Mouse (Mus musculus): Measurements from ENCODE around the gene B3gat3. TPM values are rescaled to one million over a fixed set of nuclear protein-coding genes. Genes with fewer than 3 reads are reported as not detected.

The B3gat3 gene
- polyA plus RNA-seq, 1 experiment from 2014 or later: 39.5 TPM

DNA sequence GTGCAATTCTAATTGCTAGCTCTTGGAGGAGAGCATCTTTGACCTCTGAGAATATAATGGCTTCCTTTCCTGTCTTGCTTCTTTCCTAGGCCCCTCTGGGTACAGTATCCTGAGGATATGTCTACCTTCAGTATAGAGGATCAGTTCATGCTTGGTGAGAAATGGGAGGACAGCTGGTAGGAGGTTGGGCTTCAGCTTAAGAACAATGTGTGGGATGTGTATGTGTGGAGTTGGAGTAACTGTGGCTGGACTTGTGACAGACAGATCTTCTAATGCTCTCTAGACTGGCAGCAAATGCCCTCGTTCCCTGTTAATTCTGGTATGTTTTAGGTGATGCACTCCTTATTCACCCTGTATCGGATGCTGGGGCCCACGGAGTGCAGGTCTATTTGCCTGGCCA, 6.0 kb upstream of the B3gat3 start:
- Histone ChIP-seq H3K4me2 (replicated peaks; ENCODE audit: low read depth, low read length) (no peak overlapping the region), H3K27ac (ENCODE audit: low read length) (no peak overlapping the region), H3K9ac (replicated peaks; ENCODE audit: low read depth) (no peak overlapping the region), H3K9me3 (ENCODE audit: low read length) (no peaks in the 10 kb centered on the region), H3K4me1 (ENCODE audit: insufficient read depth, low read depth, low read length) (no peaks in the 10 kb centered on the region), H3K4me3 (ENCODE audit: low read depth, low read length) (no peak overlapping the region), H3K27me3 (replicated peaks; ENCODE audit: insufficient read depth, low read length) (no peaks in the 10 kb centered on the region), H3K36me3 (ENCODE audit: insufficient read depth, low read length) (peaks cover 60% of the 10 kb centered on the region)
- no peak for TF ChIP-seq CTCF (IDR thresholded peaks at IDR 0.05)
- TF ChIP-seq EP300 (IDR thresholded peaks at IDR 0.05): no peak
- ATAC-seq (no peak), DNase-seq (ENCODE audit: low spot score) (no peak)
- 95% methylated on average over 3 of the region's 3 CpGs for WGBS

DNA sequence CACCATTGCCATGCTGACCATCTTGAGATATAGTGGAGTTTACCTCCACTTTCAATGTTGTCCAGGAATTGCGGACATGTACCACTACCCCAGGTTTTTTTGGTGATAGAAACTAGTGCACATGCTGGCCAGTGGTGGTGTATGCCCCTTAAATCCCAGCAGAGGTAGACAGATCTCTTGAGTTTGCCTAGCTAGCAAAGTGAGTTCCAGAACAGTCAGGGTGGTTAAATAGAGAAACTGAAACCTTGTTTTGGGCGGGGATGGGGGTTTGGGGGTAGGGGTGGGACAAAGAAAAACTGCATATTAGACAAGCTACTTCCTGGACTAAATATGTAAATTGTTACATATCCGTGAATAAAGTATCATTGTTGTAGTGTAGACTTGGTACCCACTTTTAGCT, 1.2 kb upstream of the B3gat3 start:
- Histone ChIP-seq H3K27ac (ENCODE audit: low read length) (no peak overlapping the region), H3K36me3 (ENCODE audit: insufficient read depth, low read length) (peaks cover 25% of the 10 kb centered on the region), H3K27me3 (replicated peaks; ENCODE audit: insufficient read depth, low read length) (no peaks in the 10 kb centered on the region), H3K9me3 (ENCODE audit: low read length) (no peaks in the 10 kb centered on the region), H3K9ac (replicated peaks; ENCODE audit: low read depth) (no peak overlapping the region), H3K4me2 (replicated peaks; ENCODE audit: low read depth, low read length) (no peak overlapping the region), H3K4me3 (ENCODE audit: low read depth, low read length) (no peak overlapping the region), H3K4me1 (ENCODE audit: insufficient read depth, low read depth, low read length) (peaks cover 7% of the 10 kb centered on the region; the same call in 1 of the 2 replicates)
- DNase-seq (ENCODE audit: low spot score): no peak
- no peak for ATAC-seq
- TF ChIP-seq CTCF (IDR thresholded peaks at IDR 0.05): no peak
- TF ChIP-seq EP300 (IDR thresholded peaks at IDR 0.05): no peak
- WGBS: 91% methylated on average over 3 of the region's 3 CpGs

DNA sequence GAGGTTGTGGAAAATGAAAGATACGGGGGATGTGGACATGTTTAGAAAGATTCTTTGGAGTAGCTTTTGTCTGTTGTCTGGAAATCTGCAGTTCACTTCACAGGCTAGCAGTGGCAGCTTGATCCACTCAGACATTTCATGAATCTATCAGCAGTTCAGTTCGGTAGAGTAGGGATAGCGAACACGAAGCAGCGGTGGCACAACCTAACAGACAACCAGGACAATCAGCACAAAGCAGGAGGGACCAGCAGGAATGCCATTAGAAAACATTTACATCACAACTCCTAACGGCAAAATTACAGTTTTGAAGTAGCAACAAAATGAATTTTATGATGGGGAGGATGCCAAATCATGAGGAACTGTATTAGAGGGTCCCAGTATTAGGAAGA, 496 bp upstream of the B3gat3 start:
- Histone ChIP-seq H3K27me3 (replicated peaks; ENCODE audit: insufficient read depth, low read length) (no peaks in the 10 kb centered on the region), H3K4me1 (ENCODE audit: insufficient read depth, low read depth, low read length) (peaks cover 7% of the 10 kb centered on the region; the same call in 1 of the 2 replicates), H3K36me3 (ENCODE audit: insufficient read depth, low read length) (peaks cover 19% of the 10 kb centered on the region), H3K4me2 (replicated peaks; ENCODE audit: low read depth, low read length) (peak overlapping the region; percentile 66; the same call in 1 of the 2 replicates), H3K27ac (ENCODE audit: low read length) (peak overlapping the region; percentile 91), H3K4me3 (ENCODE audit: low read depth, low read length) (no peak overlapping the region), H3K9ac (replicated peaks; ENCODE audit: low read depth) (no peak overlapping the region), H3K9me3 (ENCODE audit: low read length) (no peaks in the 10 kb centered on the region)
- 76% methylated on average over 6 of the region's 6 CpGs for WGBS
- ATAC-seq: no peak
- no peak for TF ChIP-seq EP300 (IDR thresholded peaks at IDR 0.05)
- TF ChIP-seq CTCF (IDR thresholded peaks at IDR 0.05): no peak
- DNase-seq (ENCODE audit: low spot score): no peak

DNA sequence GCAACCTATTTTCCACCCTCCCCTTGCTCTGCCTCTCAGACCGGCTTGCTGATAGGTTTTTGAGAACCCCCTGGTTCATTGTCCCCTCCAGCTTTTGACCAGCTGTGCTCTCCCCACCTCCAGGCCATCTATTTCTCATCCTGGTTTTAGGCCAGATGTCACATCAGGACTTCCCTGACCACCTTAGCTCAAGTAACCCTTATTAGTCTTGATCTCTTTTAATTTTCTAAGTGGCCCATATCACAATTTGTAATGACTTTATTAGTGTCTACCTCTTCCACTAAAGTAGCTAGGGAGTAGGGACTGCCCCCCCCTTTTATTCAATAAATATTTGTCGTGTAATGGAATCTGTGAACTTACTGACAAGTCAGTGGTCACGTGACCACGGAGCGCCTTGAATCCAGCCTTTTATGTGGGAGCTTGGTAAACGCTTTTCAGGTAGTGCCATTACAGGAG, 690 bp downstream of the B3gat3 start:
- Histone ChIP-seq H3K36me3 (ENCODE audit: insufficient read depth, low read length) (peaks cover 8% of the 10 kb centered on the region), H3K4me2 (replicated peaks; ENCODE audit: low read depth, low read length) (peak overlapping the region; percentile 66), H3K4me3 (ENCODE audit: low read depth, low read length) (peak overlapping the region; percentile 74), H3K27me3 (replicated peaks; ENCODE audit: insufficient read depth, low read length) (no peaks in the 10 kb centered on the region), H3K27ac (ENCODE audit: low read length) (peak overlapping the region; percentile 91), H3K9ac (replicated peaks; ENCODE audit: low read depth) (peak overlapping the region; percentile 77), H3K9me3 (ENCODE audit: low read length) (no peaks in the 10 kb centered on the region), H3K4me1 (ENCODE audit: insufficient read depth, low read depth, low read length) (peaks cover 7% of the 10 kb centered on the region; the same call in 1 of the 2 replicates)
- DNase-seq (ENCODE audit: low spot score) (peak; percentile 86), ATAC-seq (no peak)
- under 1% methylated on average over 6 of the region's 6 CpGs for WGBS
- no peak for TF ChIP-seq CTCF (IDR thresholded peaks at IDR 0.05)
- TF ChIP-seq EP300 (IDR thresholded peaks at IDR 0.05): no peak

DNA sequence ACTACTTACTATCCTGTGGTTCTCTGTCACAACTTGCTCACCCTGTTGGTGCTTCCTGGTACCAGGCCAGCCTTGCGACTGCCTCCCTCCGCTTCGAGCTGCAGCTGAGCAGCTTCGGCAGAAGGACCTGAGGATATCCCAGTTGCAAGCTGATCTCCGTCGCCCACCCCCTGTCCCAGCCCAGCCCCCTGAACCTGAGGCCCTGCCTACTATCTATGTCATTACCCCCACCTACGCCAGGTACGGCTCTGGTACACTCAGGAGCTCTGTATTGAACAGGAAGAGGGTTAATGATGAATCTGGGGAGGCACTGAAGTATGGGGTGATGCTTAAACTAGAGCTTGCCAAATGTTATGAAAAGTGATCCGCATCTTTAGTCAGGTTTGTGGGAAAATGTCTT, 1.6 kb downstream of the B3gat3 start:
- Histone ChIP-seq H3K27me3 (replicated peaks; ENCODE audit: insufficient read depth, low read length) (no peaks in the 10 kb centered on the region), H3K36me3 (ENCODE audit: insufficient read depth, low read length) (peaks cover 4% of the 10 kb centered on the region; the same call in 1 of the 2 replicates), H3K27ac (ENCODE audit: low read length) (no peak overlapping the region), H3K9ac (replicated peaks; ENCODE audit: low read depth) (no peak overlapping the region), H3K9me3 (ENCODE audit: low read length) (no peaks in the 10 kb centered on the region), H3K4me1 (ENCODE audit: insufficient read depth, low read depth, low read length) (peaks cover 7% of the 10 kb centered on the region; the same call in 1 of the 2 replicates), H3K4me2 (replicated peaks; ENCODE audit: low read depth, low read length) (no peak overlapping the region; the same call in 1 of the 2 replicates), H3K4me3 (ENCODE audit: low read depth, low read length) (no peak overlapping the region)
- ATAC-seq: no peak
- WGBS: 71% methylated on average over 9 of the region's 9 CpGs
- TF ChIP-seq CTCF (IDR thresholded peaks at IDR 0.05): no peak
- no peak for TF ChIP-seq EP300 (IDR thresholded peaks at IDR 0.05)
- DNase-seq (ENCODE audit: low spot score): no peak

DNA sequence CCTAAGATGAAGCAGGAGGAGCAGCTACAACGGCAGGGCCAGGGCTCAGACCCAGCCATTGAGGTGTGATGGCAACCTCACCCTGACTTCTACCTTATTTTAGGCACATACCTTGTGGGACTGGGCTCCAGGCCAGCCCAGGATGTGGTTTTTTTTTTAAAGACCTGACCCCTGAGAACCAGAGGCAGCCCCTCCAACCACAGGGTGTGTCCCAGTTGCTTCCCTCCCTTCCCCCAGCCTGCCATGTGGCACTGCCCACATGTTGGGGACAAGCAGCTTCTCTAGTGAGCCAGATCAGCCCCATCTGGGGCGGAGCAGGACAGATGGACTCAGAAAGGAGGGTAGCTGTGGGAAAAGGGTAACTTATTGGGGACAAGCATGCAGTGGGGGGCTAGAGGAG, 6.6 kb downstream of the B3gat3 start:
- Histone ChIP-seq H3K4me3 (ENCODE audit: low read depth, low read length) (no peak overlapping the region), H3K4me1 (ENCODE audit: insufficient read depth, low read depth, low read length) (peaks cover 7% of the 10 kb centered on the region), H3K27me3 (replicated peaks; ENCODE audit: insufficient read depth, low read length) (no peaks in the 10 kb centered on the region), H3K4me2 (replicated peaks; ENCODE audit: low read depth, low read length) (no peak overlapping the region), H3K9ac (replicated peaks; ENCODE audit: low read depth) (no peak overlapping the region), H3K36me3 (ENCODE audit: insufficient read depth, low read length) (peaks cover 4% of the 10 kb centered on the region; the same call in 1 of the 2 replicates), H3K27ac (ENCODE audit: low read length) (no peak overlapping the region), H3K9me3 (ENCODE audit: low read length) (no peaks in the 10 kb centered on the region)
- 91% methylated on average over 2 of the region's 2 CpGs for WGBS
- DNase-seq (ENCODE audit: low spot score): no peak
- TF ChIP-seq CTCF (IDR thresholded peaks at IDR 0.05): no peak
- no peak for TF ChIP-seq EP300 (IDR thresholded peaks at IDR 0.05)
- no peak for ATAC-seq

Measured in lung, postnatal 0 days (tissue).